Mouse (Mus musculus) forebrain, embryonic 16.5 days (tissue): ENCODE results near the gene Utp3. TPM values are rescaled to one million over a fixed set of nuclear protein-coding genes. Genes with fewer than 3 reads are reported as not detected.

ENCODE experiments used
- ATAC-seq: fragments of 200-750 bp; cut with Nextera tagmentation; 2 replicates; pipeline ENCODE4 v1.8.0; 2017; ENCODE audit warnings: mild to moderate bottlenecking, moderate library complexity
- H3K27ac ChIP-seq: fragments of 300-500 bp; sonication (generic); 2 replicates; pipeline ENCODE4 v1.5.1; 2014; ENCODE audit warnings: low read length, control low read depth
- H3K27me3 ChIP-seq: fragments of 300-500 bp; sonication (generic); replicated peaks from 2 replicates; pipeline ENCODE4 v1.6.1; 2014; ENCODE audit warnings: low read length; ENCODE audit not compliant: control insufficient read depth, insufficient read depth
- H3K36me3 ChIP-seq: fragments of 300-500 bp; sonication (generic); 2 replicates; pipeline ENCODE4 v1.6.1; 2014; ENCODE audit not compliant: control insufficient read depth, insufficient read depth
- H3K4me1 ChIP-seq: fragments of 300-500 bp; sonication (generic); replicated peaks from 2 replicates; pipeline ENCODE4 v1.6.1; 2014; ENCODE audit warnings: low read length; ENCODE audit not compliant: control insufficient read depth, insufficient read depth
- H3K4me2 ChIP-seq: fragments of 300-500 bp; sonication (generic); 2 replicates; pipeline ENCODE4 v1.6.1; 2014; ENCODE audit warnings: mild to moderate bottlenecking, low read length, control low read depth
- H3K4me3 ChIP-seq: fragments of 300-500 bp; sonication (generic); replicated peaks from 2 replicates; pipeline ENCODE4 v1.5.1; 2014; ENCODE audit warnings: mild to moderate bottlenecking, low read length, control low read depth
- H3K9ac ChIP-seq: fragments of 300-500 bp; sonication (generic); replicated peaks from 2 replicates; pipeline ENCODE4 v1.6.1; 2014; ENCODE audit warnings: low read depth, low read length, control low read depth
- H3K9me3 ChIP-seq: fragments of 300-500 bp; sonication (generic); 2 replicates; pipeline ENCODE4 v1.6.1; 2016; ENCODE audit warnings: low read length; ENCODE audit not compliant: control insufficient read depth
- WGBS: fragments of 180-500 bp; shearing (Covaris S2); extraction: QIAGEN DNeasy Blood & Tissue Kit; methylation state at CpG from one replicate; pipeline ENCODE4 v1.1.7; 2014; 5-methylcytosine and 5-hydroxymethylcytosine counted together
- polyA plus RNA-seq: library from polyadenylated mRNA; unstranded; fragments of >200 nt; fragmentation: Nextera tagmentation; extraction: Ambion mirVana; gene quantifications from 2 replicates; pipeline ENCODE4 v1.2.1, GENCODE M21; 2015

Utp3 gene
- polyA plus RNA-seq, 1 experiment from 2014 or later: 55.0 TPM

DNA sequence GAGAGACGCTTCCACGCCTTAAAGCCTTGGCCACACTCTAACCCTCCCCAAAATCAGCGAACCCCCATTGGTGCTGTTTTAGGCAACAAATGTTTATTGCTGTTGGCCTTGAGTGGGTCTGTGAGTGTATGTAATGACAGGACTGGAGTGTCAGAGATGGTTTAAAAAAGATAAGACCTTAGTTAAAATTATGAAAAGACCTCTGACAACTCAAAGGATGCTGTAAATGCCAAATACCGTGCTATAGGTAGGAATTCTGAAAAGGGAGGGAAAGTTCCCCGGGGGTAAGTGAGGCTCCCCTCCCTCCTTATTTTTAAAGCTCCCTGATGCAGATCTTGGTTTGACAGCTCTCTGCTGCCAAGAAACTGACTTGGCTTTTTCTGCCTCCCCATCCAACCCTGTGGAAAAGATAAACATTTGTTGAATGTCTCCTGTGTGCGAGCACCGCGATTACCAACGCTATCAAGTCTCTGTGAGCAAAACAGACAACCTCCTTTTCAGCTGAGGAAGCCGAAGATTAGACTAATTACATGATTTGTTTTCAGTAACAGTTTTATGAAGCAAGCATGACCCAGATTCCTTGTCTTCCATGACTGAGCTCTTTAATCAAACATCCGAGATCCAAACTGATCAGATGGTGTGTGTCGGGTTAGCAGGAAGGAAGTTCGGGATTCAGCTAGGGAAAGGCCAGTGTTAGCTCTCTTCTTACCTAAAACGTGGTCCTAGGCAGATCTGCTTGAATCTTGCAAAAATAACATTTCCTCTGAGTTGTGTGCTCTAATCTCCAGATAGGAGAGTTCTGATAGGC lies 12.0 kb downstream of the Utp3 start:
- Histone ChIP-seq H3K27me3 (no peaks in the 10 kb centered on the region), H3K27ac (peak overlapping the region; percentile 89), H3K9me3 (no peaks in the 10 kb centered on the region), H3K4me1 (peaks cover 15% of the 10 kb centered on the region), H3K4me2 (peak overlapping the region; percentile 65), H3K9ac (peak overlapping the region; percentile 84), H3K4me3 (peak overlapping the region; percentile 84), H3K36me3 (no peaks in the 10 kb centered on the region)
- WGBS: 1% methylated on average over 14 of the region's 14 CpGs
- ATAC-seq: peak; percentile 29

- no peak for ATAC-seq
- 57% methylated on average over 3 of the region's 3 CpGs for WGBS
- no peaks in the 10 kb centered on the region for H3K36me3 ChIP-seq
- no peak overlapping the region for H3K4me2 ChIP-seq
- no peaks in the 10 kb centered on the region for H3K9me3 ChIP-seq
- no peak overlapping the region for H3K4me3 ChIP-seq
- H3K9ac ChIP-seq: no peak overlapping the region
- no peak overlapping the region for H3K27ac ChIP-seq
- peaks cover 11% of the 10 kb centered on the region for H3K4me1 ChIP-seq
- no peaks in the 10 kb centered on the region for H3K27me3 ChIP-seq
Observed at GRCm38 (mm10) chr5:88569541-88569940, 15.3 kb downstream of the Utp3 start.

DNA sequence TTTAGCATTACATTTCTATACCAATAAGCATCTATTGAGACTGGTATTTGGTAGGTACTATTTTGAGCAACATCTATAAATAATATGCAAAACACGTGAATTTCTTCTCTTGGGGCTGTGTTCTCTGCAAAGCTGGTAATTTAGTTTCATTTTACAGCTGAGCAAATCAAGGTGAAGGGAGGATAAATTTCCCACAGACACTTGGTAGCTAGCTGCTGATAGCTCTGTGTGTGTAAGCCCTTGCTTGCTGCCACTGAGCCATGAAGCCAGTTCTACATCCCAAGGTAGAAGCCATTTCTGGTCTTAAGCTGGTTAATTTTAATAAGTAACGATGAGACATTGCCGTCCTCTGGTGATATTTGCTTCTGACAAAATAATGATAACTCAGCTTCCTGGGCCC lies 20.6 kb downstream of the Utp3 start:
- H3K4me1 ChIP-seq: peaks cover 7% of the 10 kb centered on the region; the same call in 1 of the 2 replicates
- H3K4me3 ChIP-seq: no peak overlapping the region
- 91% methylated on average over 3 of the region's 3 CpGs for WGBS
- H3K9me3 ChIP-seq: no peaks in the 10 kb centered on the region
- no peak overlapping the region for H3K4me2 ChIP-seq
- ATAC-seq: no peak
- H3K27ac ChIP-seq: no peak overlapping the region
- no peaks in the 10 kb centered on the region for H3K36me3 ChIP-seq
- H3K27me3 ChIP-seq: no peaks in the 10 kb centered on the region
- H3K9ac ChIP-seq: no peak overlapping the region

DNA sequence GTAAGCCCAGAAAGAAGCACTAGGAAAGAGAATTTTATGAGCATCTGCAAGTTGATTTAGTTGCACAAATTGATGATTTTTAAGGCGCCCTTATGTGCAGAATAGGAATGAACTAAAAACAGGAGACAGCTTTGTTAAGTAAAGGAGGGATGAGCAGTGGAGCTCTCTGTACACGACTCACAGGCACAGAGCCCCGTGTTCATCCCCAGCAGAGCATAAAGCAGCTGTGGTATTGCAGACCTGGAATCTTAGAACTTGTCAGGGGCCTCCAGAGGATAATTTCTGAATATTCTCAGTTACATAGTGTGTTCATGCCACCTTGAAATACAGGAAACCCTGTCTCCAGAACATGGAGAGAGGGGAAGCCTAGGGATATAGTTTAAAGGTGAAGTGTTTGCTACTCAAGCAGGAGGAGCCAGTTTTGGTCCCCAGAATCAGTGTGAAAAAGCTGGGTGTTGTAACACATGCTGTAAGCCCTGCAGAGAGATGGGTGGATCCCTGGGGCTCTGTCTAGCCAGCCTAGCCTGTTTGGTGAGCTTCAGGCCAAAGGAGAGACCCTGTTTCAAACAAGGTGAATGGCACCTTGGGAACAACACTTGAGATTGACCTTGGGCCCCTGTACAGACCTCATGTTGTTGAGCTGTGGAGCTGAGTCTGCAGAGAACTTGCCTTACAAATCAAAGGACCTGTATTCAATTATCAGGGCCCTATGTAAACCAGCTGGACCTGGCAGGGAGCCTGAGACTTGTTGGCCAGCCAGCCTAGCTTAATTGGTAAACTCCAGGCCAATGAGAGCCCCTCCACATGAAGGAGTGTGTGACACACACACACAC lies 21.5 kb downstream of the Utp3 start:
- Histone ChIP-seq H3K9me3 (no peaks in the 10 kb centered on the region), H3K9ac (no peak overlapping the region; the same call in 1 of the 2 replicates), H3K4me1 (peaks cover 7% of the 10 kb centered on the region; the same call in 1 of the 2 replicates), H3K27ac (peak overlapping the region; percentile 37; the same call in 1 of the 2 replicates), H3K27me3 (no peaks in the 10 kb centered on the region), H3K4me2 (no peak overlapping the region), H3K36me3 (no peaks in the 10 kb centered on the region), H3K4me3 (no peak overlapping the region)
- peak; percentile 47; the same call in 1 of the 2 replicates for ATAC-seq
- WGBS: 66% methylated on average over 3 of the region's 3 CpGs

GRCm38 (mm10) chr5:88580681-88581080 lies 26.4 kb downstream of the Utp3 start:
- H3K27me3 ChIP-seq: no peaks in the 10 kb centered on the region
- no peak overlapping the region for H3K27ac ChIP-seq
- peaks cover 12% of the 10 kb centered on the region for H3K4me1 ChIP-seq
- H3K4me2 ChIP-seq: no peak overlapping the region
- H3K9me3 ChIP-seq: no peaks in the 10 kb centered on the region
- no peaks in the 10 kb centered on the region for H3K36me3 ChIP-seq
- no peak overlapping the region for H3K9ac ChIP-seq
- no peak for ATAC-seq
- H3K4me3 ChIP-seq: no peak overlapping the region
- 76% methylated on average over 10 of the region's 10 CpGs for WGBS

GRCm38 (mm10) chr5:88581343-88581742 lies 27.1 kb downstream of the Utp3 start:
- WGBS: 93% methylated on average over 6 of the region's 6 CpGs
- Histone ChIP-seq H3K9ac (no peak overlapping the region), H3K9me3 (no peaks in the 10 kb centered on the region), H3K4me3 (no peak overlapping the region), H3K27me3 (no peaks in the 10 kb centered on the region), H3K4me2 (no peak overlapping the region), H3K36me3 (no peaks in the 10 kb centered on the region), H3K4me1 (peaks cover 14% of the 10 kb centered on the region), H3K27ac (no peak overlapping the region)
- no peak for ATAC-seq

DNA sequence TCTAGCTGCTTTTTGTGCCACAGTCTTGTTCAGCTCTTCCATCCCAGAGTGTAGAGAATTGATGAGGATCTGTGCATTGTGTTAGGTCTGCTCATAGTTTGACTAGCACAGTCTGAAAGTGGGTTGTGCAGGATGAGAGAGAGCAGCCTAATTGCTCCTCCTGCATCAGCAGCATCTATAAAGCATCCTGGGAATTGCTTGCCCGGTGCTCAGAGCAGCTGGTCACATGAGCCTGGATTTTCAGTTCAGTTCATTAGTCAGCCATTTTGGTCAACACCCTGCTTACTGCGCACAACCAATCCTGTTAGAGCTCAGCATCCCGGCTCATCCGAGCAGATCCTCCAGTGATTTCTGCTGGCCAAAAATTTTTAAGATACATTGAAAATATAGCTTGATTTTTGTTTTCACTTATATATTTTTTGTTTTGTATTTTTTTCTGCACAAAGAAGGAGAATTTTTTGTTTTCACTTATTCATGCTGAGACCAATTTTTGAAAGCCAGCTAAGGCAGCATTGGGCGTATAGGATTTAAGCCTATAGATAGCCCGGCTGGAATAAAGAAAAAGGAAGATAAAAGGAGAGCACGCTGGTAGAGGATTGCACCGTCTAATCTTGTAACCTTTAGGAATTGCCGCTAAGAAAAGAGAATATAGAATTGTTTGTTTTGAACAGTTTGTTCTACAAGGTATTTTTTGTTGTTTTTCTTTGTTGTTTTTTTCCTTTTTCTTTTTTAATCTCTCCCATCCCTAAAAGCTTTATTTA lies 29.2 kb downstream of the Utp3 start:
- H3K27ac ChIP-seq: peak overlapping the region; percentile 84
- peak overlapping the region; percentile 76 for H3K4me2 ChIP-seq
- H3K9ac ChIP-seq: peak overlapping the region; percentile 74
- peak; percentile 98 for ATAC-seq
- peak overlapping the region; percentile 80 for H3K4me3 ChIP-seq
- WGBS: 8% methylated on average over 9 of the region's 9 CpGs
- H3K27me3 ChIP-seq: no peaks in the 10 kb centered on the region
- H3K36me3 ChIP-seq: no peaks in the 10 kb centered on the region
- H3K9me3 ChIP-seq: no peaks in the 10 kb centered on the region
- peaks cover 32% of the 10 kb centered on the region for H3K4me1 ChIP-seq

- peak; percentile 24 for ATAC-seq
- H3K4me3 ChIP-seq: peak overlapping the region; percentile 80
- H3K27me3 ChIP-seq: no peaks in the 10 kb centered on the region
- WGBS: 8% methylated on average over 9 of the region's 9 CpGs
- H3K4me1 ChIP-seq: peaks cover 38% of the 10 kb centered on the region
- H3K4me2 ChIP-seq: peak overlapping the region; percentile 76
- peak overlapping the region; percentile 74 for H3K9ac ChIP-seq
- H3K27ac ChIP-seq: peak overlapping the region; percentile 61
- no peaks in the 10 kb centered on the region for H3K9me3 ChIP-seq
- H3K36me3 ChIP-seq: no peaks in the 10 kb centered on the region
Observed at GRCm38 (mm10) chr5:88584061-88584460, 29.8 kb downstream of the Utp3 start.
